Mouse (Mus musculus) inflammation-experienced regulatory T-cells, adult 6 months (primary cell): ENCODE data around the gene Gpr171. TPM values are rescaled to one million over a fixed set of nuclear protein-coding genes. Genes with fewer than 3 reads are reported as not detected.
A peak's percentile ranks its signal among the peaks of the same experiment; 100 is the strongest.
"Not testable (repeated sequence)": the region's sequence is repeated elsewhere in the genome, so short reads cannot be mapped to it uniquely, and the experiment has no call there.

Experiments used
- ATAC-seq: one replicate; pipeline ENCODE4 v1.8.0; 2017
- polyA plus RNA-seq, 3 experiments: library from polyadenylated mRNA; unstranded; fragments of 100-300 nt; shearing (Covaris generic); gene quantifications; one replicate each; pipeline ENCODE4 v1.2.1; 2017

Gpr171 gene
- 10 to 100 TPM; 45.7 to 91.9 (median 55.6) TPM for polyA plus RNA-seq

DNA sequence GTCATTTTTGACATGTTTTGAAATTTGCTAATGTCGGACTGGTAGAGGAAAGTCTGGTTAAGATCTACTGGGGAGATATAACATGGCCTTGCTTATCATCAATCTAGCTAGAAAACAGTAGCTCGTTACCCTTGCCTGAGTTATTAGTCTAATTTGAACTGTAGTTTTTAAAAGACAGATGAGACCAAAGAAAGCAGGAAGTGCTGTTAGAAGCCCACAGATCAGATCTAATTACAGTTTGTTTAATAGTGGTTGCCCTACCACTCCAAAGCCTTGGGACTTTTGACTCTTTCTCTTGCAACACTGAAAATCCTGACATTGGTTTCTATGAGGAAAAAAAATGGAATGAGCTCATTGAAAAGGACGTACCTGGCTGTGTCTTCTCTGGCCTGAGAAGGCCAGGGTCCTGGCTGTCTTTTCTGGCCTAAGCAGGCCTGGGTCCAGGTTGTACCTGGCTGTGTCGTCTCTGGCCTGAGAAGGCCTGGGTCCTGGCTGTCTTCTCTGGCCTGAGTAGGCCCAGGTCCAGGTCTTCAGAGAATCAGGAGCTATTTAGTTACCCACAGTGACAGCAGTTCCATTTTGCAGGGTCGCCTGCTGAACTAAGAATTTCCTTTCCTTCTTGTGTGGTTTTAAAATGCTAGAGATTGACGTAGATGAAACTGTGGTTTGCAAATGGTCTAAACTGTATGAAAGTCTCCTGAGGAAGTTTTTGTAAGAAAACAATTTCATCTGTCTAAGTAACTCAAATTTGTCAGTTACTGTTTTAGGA, at the start of gene Gpr171:
TSS of gene Gpr171 (minus strand) at position 604 of the 769 bp plus-strand sequence.
- ATAC-seq: peak; percentile 91

DNA sequence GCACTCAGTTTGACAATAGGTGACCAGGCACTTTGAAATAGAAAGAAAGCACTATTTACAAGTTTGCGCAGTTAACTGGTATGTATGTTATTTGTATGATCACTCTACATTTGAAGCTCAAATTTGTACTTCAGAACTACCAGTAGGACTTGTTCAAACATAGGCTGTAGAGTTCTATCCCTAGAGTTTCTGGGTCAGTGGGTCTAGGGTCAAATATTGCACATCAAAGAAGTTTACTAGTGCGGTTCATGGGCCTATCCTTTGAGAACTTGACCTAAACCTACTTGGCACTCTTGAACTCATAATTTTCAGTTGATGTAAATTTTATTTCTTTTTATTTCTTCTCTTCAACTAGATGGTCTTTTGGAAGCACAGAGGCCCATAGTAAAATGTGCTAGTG, 49.0 kb upstream of the Gpr171 start:
- ATAC-seq: no peak

DNA sequence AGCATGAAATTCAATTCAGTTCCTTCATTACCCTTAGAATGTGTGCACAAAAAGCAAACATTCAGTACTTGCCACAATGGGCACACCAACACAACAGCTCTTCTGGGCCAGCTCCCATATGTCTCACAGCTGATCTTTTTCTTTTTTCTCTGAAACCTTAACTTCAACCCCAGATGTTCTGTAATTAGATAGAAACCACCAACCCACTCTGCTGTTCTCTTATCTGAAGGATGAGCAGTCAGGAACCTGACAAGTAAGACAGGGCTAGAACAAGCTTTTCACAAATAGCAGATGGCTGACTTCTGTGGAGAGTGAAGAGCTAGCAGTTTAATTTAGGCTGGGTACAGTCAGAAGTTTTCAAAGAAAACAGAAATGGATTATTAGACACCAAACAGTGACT, 48.0 kb upstream of the Gpr171 start:
- ATAC-seq: no peak

GRCm38 (mm10) chr3:59145194-59145593, 43.6 kb upstream of the Gpr171 start:
- no peak for ATAC-seq

- ATAC-seq: no peak
Measured at GRCm38 (mm10) chr3:59141507-59142305, 40.1 kb upstream of the Gpr171 start.

DNA sequence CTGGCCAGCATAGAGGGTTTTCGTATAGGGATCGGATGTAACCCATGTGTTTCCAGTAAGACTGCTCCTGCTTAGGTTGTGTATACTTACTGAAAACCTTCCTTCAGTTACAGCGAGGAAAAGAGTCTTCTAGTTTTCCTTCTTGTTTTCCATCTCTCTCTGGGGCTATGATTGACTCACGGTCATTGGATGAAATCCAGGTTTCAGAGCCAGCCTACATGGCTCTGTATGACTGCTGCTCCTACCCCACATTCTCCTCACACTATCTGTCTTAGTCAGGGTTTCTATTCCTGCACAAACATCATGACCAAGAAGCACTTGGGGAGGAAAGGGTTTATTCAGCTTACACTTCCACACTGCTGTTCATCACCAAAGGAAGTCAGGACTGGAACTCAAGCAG, 39.3 kb upstream of the Gpr171 start:
- not testable (repeated sequence) for ATAC-seq

DNA sequence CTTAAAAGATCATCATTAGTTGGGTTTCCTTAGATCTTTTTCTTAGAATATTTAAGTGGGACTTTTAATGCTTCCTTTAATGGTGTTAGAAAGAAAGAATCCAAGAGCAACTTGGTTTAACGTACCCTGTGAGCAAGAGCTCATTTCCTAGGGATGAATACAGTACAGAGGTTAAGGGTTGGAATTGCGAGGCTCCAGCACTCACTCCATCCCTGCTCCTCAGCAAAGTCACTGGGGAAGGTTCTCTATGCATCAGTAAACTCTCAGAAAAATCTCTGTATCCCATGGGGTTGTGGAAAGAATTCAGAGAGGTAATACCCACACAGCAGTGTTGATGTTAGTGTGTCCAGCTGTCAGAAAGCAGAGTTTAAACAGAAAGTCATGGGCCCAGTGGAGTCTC, 38.5 kb upstream of the Gpr171 start:
- ATAC-seq: no peak

- no peak for ATAC-seq
Measured at GRCm38 (mm10) chr3:59139651-59140051, 38.0 kb upstream of the Gpr171 start.

DNA sequence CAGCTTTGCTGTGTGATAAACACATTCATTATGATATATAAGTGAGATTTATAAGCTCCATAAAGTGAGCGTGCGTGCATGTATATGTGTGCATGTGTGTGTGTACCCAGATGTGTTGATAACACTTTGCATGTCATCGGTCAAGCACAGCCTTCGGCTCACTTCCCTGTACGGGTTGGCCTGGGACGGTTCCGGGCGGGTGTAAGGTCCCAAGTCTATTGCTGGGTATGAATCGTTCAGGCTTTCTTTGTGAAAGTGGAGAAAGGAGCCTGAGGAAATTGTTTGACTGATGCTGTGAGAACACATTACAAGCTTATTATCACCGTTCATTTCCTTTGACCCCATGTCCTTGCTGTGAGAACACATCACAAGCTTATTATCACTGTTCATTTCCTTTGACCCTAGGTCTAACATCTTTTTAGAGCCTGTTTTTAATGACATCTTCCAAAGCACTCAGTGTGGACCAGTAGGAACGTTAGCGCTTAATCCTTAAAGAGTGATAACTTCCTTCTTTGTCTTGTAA, 37.4 kb upstream of the Gpr171 start:
- no peak for ATAC-seq

DNA sequence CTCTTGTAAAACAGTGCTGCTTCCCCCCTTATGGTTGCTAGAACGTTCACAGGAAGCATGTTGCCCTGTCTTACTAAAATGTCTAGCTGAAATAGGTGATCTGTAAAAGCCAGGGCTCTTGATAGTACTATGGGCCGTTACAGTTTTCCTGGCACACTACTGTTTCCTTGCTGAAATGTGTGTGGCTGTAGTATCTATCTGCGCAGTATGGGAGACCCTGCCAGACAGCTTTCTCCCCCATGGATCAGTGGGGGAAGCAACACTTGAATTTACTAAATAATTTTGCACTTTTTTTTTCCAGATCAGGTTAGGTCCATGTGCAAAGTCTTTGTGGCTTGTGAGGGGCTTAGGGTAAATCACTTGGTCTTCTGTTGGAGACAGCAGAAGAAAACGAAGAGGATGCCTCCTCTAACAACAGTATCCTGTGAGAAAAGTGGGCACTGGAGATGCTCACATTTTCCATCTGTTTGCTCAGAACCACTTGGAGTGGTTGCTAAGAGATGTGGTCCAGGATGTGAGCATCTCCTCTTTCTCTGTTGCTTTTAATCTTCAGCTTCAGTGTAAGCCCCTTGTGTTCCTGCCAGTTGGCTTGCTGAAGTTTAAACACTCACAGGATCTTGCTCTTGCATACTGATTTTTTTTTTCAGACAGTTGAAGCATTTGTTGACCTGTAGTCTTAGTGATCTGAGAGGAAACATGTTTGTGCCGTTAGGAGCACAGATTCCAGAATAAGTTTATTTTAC, 34.5 kb upstream of the Gpr171 start:
- ATAC-seq: no peak

- ATAC-seq: no peak
Measured at GRCm38 (mm10) chr3:59133189-59133588, 31.6 kb upstream of the Gpr171 start.

- peak; percentile 60 for ATAC-seq
Measured at GRCm38 (mm10) chr3:59131966-59132365, 30.3 kb upstream of the Gpr171 start.

GRCm38 (mm10) chr3:59131081-59131480, 29.5 kb upstream of the Gpr171 start:
- ATAC-seq: no peak

- ATAC-seq: peak; percentile 41
Measured at GRCm38 (mm10) chr3:59130431-59130830, 28.8 kb upstream of the Gpr171 start.

DNA sequence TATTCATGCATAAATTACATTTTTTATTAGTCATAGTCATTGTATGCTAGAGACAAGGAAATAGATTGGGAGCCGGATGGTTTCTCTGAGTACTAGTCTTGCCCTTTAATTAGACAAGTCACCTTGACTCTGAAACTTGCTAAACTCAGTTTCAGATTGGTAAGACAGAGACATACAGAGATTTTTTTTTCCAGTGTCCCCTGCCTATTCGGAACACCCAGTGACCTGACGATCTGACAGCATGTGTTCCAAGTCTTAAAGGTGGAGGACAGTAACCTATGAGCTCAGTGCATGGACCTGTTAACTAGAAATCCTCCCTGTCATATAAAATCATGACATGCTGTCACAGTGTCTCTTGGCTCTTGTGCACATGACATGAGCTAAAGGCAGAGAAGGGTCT, 27.9 kb upstream of the Gpr171 start:
- no peak for ATAC-seq

- ATAC-seq: no peak
Measured at GRCm38 (mm10) chr3:59128681-59129080, 27.1 kb upstream of the Gpr171 start.

GRCm38 (mm10) chr3:59125783-59126555, 24.3 kb upstream of the Gpr171 start:
- no peak for ATAC-seq

- ATAC-seq: no peak
Measured at GRCm38 (mm10) chr3:59125022-59125421, 23.4 kb upstream of the Gpr171 start.

- no peak for ATAC-seq
Measured at GRCm38 (mm10) chr3:59121780-59122449, 20.3 kb upstream of the Gpr171 start.

DNA sequence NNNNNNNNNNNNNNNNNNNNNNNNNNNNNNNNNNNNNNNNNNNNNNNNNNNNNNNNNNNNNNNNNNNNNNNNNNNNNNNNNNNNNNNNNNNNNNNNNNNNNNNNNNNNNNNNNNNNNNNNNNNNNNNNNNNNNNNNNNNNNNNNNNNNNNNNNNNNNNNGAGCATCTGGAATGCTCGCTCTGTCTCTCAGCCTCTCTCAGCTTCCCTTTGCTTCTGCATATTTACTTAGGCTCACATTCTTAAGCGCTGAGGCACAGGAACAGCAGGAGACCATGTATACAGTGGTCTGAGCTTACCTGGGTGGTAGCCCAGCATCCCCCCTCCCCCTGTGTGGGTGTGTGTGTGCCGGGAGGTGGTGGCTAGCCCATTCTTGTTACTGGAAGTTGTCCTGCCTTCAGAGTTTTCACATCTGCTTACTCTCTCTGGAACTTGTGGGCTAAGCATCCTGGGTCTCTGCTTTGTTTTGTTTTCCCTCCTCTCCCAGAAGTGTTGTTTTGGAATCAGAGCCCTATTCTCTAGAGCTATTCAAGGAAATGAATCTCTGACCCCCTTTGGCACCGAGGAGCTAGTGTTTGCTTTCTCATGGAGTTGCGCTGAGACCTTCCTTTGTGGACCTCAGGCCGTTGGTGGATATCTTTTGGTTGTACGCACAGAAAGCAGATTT, 19.6 kb upstream of the Gpr171 start:
- ATAC-seq: no peak

DNA sequence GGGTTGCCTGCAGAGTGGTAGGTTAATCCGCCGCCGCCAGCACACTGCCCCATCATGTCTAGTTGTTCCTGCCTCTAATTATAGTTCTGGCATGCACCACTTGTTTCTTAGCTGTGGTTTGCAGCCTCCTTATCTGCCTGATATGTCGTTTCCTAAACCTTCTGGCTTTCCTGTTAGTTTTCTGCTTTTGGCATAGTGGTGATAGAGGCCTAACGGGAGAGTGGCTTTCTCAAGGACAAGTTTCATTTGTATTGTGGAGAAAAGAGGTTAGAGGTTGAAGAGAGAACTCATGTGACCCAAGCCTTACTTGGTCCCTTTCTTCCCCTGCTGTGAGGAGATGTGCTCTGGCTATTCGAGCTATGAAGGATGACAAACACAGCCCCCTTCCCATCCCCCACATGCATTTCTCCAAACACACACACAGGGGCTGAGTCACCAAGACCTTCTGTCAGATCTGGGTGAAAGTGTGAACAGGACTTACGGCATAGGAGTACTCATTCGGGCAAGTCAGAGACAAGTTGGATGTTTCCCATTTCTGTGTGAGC, 12.4 kb upstream of the Gpr171 start:
- no peak for ATAC-seq
